Mouse (Mus musculus) spleen, adult 18-20 months (tissue): ENCODE data around the gene Hivep1.

Experiments used
- DNase-seq, 2 experiments: peaks; one replicate each; pipeline ENCODE4 v3.0.0; 2022; ENCODE audit warnings: mixed read lengths in 2 of 2

The Hivep1 gene

DNA sequence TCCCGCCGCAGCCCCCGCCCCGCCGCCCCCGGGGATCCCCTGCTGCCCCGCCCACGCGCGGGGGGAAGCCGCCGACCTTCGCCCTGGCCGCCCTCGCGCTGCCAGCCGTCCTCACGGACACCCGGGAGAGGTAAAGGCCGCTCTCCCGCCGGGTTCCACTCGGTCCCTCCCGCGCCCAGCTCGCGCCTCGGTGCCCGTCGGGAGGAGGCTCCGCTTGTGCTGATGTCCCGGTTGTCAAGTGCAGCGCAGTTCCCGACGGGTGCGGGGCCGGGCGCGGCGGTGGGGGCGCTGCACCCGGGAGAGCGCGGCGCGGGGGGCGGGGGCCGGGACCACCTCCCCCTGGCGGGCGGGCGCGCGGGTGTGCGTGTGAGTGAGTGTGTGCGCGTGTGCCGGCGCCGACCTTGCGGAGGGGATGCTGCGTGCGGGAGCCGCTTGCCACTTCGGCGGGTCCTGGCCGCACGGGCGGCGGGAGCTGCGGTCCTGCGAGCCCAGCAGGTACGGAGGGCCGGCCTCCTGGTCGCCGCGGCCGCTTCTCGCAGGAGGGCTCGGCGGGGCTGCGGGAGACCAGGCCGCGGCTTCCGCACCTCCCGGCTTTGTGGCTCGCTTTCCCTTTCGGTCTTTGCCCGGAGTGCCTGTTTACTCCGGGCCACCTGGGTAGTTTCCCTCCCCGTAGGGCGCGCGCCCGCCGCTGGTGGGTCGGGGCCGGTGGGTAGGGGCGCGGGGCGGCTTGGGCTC lies at the start of gene Hivep1:
TSS of gene Hivep1 (plus strand) at position 61 of the 735 bp plus-strand sequence.
- DNase-seq = peak; percentile 54 to 76

DNA sequence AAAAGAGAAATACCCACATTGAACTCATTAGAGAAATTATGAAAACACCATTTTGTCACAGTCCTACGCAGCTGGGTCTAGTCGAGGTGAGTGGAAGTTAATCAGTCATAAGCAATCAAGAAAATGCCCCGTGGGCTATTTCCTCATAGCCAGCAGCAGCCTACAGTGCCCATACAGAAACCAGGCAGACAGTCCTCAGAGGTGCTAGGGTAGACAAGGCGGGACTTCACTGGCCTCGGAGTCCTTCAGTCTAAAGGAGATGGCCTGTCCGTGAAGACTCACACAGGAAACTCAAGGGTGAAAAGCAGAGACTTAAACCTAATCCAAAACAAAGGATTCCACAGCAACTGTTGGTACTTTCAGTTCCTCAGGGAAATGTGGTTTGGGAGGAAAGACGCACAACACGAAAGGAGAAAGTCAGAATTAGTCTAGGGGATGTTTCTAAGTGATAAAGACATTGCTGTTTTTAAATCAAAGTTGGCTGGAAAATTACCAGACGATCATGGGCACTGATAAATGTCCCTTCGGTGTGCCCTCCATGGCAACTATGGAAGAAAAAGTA lies 36.3 kb upstream of the Hivep1 start:
- no peak for DNase-seq

DNA sequence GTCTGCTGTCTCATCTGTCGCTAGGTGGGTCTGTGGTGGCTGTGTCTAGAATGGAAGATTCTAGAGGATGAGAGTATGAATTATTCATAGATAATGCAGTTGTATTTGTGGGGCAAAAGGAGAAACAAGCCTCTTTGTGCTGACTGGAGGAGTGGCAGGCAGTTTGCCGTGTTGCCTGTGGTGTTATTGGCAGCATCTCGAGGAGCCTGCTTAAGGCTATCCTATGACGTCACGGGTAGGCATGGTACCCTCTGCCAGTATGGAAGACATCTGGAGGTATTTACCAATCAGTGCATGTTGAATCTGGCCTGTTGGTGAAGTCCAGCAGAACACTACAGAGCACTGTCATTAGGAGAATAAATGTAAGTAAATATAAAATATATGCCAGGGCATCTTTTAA lies 35.6 kb upstream of the Hivep1 start:
- DNase-seq = no peak

DNA sequence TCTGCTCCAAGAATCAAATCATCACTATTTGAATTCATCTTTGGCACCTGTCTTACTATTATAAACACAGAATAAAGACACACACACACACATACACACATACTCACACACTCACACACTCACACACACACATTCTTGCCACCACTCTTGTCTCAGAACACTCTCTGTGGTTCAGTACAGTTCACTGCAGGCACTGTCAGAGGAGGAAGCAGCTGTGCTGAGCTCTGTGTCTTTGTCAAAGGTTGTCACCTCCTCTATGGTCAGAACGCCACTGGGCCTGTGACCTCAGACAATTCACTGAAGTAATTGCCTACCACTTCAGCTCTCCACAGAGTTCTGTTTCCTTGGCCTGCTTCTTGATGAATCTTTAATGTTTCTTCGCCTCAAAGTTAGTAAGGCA lies 33.5 kb upstream of the Hivep1 start:
- peak in 1 of 2 experiments; percentile 6 for DNase-seq

DNA sequence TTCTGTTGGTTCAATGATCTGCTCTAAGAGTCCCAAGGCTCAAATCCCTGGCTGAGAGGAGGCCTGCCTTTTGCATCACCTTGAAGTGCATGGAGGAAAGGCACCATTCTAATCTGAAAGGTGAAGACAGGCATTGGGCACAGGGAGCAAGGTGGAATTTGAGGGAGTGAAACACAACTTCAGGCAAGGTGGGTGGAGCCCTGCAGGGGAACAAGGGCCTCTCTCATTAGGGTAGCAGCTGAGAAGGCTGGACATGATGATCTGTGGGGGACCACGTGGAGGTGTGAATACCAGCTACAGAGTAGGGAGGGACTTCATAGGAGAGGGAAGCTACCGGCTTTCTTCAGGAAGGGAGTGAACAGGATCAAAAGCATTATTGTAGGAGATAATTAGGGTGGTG lies 10.6 kb upstream of the Hivep1 start:
- no peak for DNase-seq

DNA sequence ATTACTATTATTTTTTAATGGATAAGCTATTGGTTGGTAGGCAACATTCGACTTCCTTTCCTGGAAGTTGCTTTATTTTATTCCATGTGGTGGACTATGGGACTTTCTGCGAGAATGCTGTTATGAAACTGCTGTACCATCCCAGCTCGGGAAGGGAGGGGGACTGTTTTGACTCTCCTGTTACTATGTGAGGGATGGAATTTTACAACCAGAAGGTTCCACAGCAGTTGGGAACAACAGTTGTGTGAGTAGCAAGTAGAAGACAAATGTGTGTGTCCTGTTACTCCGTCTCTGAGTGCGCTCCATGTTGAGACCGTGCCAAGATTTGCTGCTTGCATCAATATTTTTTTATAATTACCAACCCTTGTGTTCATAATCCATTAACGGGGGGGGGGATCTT lies 8.4 kb upstream of the Hivep1 start:
- no peak for DNase-seq

DNA sequence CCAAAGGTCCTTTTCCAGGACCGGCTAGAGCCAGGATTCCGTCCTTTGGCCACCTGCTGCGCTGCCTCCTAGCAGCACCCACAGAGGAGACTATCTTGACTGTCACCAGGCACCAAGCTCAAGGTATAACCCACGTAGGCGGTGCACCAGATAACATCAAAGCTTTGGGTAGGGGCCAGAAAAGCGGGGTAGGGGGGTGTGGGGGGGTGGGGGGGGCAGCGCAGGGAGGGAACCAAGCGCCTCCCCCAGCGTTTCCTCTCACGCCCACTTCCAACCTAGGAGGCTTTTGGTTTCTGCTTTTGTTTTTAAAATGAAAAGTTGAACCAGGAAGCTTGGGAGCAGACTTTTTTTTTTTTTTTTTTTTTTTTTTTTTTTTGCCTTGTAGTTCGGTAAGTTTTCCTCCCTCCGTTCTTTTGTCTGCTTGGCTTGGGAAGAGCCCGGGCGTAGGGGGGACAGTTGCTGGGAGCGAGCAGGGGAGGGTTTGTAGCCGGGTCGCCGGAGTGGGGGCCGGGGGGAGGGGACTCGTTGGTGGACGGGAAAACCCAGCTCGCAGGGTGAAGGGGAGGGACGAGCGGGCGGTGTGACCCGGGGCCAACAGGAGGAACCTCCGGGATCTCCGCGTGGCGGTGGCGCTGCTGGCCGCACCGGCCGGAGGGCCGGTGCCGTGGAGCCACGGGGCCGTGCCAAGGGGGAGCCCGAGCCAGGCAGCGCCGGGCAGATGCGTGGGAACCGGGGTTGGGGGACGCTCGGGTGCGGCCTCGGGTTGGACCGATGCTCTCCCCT lies 2.6 kb upstream of the Hivep1 start:
- DNase-seq = peak; percentile 61 to 65

DNA sequence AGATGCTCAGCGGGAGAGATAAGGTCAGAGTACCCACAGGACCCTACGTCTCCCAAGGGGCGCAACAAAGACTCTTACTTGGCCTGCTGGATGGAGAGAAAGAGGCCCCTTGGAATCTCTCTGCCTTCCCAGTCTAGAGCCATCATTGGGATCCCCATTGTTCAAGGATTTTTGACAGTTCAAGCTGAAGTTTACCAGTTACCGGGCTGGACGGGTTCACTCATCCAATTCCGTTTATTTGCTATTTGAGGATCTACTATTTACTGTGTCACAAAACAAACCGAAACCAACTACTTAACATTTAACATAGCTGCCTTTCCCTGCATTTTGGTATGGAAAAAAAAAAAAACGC lies 2.1 kb upstream of the Hivep1 start:
- DNase-seq = no peak

DNA sequence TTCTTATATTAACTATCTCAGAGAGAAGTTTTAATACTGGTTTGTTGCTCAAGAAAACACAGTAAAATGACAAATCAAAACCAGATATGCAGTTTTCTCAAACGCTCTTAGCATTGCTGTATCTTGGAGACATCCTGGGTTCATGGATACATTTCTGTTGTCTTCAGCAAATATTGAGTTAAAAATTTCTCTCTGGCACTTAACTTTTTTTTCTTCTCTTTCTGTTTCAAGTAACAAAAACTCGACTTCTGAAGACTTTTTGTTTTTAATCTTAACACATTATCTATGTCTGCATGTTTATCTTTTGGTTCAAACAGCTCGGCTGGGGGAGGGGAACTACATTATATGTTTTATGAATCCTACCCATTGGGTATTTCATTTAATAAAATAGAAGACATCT lies 1.7 kb upstream of the Hivep1 start:
- DNase-seq = no peak

DNA sequence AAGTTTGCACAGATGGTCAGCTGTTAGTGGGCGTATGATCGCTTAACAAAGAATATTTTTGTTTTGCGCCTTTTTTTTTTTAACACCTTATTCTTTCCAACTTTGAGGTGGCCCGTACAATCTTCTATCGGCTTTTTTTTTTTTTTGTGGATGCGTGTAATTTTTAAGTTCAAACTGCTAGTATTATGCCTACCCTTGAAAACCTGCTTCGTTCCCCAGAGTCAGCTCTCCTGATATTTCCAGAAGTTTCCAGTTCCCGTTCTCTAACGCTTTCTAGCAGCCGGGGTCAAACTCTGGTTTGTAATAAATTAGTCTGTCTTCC lies 980 bp upstream of the Hivep1 start:
- DNase-seq = no peak

DNA sequence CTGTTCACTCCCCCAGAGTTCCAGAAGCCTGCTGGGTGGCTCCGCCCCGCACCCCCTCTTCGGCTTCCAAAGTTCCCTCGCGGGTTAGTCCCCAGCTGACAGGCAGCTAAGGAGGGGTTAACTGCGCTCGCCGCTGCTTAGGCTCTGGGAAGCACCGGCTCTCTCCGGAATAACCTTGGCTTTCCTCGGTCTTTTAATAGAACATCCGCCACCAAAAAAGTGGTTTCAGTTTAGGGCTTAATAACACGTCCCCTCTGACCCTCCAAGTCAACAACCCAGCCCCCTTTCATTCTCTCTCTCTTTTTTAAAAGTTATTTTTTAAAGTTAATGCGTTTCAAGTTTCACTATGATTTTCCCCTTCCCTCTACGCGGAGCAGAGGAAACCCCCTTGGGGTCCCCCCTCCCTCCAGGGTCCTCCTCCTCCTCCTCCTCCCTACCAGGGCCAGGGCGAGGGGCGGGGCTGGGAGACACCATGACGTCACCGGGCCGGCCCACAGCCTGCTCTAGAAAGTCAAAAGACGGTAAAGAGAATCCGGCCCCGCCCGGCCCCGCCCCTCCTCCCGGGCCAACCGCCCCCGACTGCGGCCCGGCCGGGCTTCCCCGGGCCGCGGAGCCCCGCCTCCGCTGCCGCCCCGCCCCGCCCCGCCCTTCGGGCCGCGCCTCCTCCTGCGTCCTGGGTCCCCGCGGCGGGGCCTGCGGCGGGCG lies 467 bp upstream of the Hivep1 start:
- peak; percentile 98 to 99 for DNase-seq

DNA sequence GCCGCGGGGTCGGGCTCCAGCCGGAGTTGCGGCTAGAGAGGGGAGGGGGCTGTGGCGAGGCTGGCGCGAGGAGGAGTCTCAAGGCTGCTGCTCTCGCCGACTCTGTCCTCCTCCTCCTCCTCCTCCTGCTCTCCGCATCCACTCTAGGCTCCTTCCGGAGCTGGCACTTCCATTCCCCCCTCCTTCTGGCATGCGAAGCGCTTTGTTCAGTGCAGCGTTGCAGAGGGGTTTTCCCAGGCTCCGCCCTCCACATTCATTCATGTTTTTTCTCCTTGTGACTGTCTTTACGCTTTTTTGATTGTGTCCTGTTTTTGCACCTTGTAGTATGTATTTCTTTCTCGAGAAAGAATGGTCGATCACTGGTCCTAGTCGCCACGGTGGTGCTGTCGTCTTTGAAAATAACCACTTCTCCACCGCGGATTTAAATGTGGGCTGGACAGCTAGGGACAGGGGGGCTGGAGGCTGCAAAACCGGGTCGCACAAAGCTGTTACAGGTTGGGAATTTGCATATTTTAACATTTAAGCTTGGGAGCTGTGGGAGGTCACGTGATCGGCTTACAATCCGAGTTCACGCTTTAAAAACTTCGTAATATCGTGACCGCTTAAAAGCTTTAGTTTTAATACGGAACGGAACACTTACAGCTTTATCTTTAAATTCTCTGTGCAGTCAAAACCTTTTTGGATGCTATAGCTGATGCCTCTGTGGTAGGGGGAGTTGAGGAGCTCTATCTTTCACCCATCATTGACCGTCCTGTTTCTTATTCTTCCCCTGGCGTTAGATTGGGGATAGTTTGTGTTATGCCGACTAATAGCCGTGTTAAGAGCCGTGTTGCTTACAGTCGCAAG lies 1.1 kb downstream of the Hivep1 start:
- DNase-seq = peak; percentile 57 to 67

DNA sequence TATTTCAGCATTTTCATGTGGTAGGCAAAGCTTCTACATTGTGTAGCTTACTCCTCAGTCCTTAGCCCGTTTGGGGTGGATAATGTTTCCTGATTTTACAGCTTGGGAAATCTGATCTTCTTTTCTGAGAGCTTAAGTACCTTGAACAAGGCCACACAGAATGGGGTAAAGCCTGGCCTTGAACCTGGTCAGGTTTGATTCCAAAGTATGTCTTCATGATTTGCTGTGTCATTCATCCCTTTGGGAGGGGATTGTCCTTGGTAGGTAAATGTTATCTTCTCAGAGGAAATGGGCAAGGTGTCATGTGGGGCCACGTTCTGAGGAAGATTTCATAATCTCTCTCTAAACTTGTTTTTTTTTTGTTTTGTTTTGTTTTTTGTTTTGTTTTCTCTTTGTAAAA lies 1.8 kb downstream of the Hivep1 start:
- no peak for DNase-seq

DNA sequence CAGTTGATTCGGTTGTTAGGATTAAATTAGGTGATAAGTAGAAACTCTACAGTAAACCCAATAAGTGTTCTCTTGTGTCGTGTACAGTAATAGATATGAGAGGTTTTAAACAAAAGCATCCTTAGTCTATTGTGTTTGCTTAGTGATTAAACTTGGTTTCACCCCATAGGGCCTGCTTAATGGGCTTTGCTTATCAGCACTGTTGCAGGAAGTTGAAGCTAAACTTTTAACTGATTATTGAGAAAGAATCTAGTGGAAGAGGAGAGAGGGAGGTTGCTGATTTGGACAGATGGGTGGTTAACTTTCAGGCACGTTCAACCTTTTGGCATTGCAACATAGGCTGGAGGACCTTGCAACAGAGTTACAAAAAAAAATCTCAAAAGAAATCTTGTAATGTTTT lies 2.3 kb downstream of the Hivep1 start:
- DNase-seq = no peak

DNA sequence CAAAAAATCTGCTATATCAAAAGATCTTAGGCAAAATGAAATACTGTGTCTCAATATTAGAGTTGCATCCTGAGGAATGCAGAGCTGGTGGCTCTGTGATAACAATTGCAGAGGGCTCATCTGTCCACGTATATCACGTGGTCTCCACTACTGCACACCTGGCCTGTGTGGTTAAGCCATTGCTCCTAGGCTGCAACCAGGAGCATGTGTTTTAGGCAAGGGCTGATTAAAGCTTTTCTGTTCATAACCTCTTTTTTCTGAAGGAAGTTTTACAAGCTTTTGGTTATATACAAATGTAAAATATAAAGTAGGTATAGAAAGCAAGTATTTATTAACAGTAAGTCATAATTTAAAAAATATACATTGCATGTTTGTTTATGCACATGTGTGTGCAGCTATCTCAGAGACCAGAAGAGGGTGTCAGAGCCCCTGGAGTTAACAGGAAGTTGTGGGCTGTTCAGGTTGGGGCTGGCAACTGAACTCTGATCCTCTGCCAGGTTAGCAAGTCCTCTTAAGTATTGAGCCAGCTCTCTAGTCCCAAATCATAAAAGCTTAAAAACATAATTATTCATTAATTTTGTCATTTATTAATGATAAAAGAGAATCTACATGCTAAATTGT lies 5.0 kb downstream of the Hivep1 start:
- DNase-seq = no peak

DNA sequence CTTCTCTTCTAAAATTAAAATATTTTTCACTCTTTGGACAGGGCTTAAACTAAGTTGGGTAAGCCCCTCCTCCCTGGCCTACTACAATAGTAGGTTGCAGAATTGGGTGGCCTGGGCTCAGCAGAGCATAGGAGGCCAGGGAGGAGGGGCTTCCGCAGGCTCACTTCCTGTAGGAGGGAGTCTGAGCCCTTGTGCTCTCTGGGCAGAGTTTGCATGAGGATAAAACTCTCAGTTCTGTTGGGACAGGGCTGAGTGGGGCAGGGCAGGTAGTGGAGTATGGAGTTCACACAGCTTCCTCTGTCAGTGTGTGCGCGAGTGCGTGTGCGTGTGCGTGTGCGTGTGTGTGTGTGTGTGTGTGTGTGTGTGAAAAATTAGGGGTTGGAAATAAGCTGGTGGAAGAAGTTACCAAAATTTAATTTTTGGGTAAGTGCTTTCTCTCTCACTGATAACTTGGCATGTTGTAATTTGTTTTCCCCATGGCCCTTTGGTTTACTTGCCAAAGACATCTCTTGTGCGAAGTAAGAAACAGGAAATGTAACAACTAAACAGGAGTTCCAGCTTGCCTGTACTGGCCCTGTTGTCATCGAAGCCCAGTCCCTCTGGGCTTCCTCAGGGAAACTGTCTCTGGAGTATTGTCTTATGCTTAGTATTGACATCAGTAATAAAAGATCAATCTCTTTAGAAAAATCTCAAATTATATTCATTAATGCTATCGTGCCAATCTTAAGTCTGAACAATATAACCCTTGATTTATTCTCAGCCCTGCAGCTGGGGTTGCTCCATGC lies 9.2 kb downstream of the Hivep1 start:
- peak; percentile 46 to 47 for DNase-seq

DNA sequence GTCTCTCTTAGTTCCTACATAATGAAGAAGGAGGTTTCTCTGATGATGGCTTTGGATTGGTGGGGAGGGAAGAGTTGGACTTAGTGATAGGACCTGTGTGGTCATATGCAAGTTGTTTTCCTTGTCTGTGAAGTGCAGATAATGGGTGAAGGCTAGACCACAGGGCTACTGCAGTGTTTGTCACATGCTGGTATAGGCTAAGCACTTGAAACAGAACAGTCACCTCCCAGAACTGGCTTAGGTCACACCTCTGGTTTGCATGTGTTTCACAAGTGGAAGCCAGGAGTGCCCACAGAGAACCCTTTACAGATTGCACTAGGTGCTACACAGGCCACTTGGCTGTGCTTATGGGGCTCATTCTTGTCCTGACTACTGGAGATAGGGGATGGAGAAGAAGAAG lies 12.4 kb downstream of the Hivep1 start:
- DNase-seq = no peak

DNA sequence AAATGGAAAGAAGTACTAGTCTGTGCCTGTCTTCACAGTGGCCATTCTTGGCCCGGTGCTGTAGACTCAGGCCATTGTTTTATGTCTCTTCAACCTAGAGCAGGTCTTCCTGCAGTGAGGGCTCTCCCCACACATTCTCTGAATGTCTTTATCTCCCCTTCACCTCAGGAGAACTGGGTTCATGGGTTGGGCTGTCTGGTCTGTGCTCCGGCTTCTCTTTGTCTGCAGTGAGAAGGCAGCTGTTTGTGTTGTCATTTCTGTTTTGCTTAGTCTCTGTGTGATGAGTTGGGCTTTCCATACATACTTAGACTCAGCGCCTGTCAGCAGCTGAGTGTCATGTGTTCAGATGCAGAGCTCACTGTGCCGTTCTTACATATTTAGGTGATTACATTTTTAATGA lies 18.4 kb downstream of the Hivep1 start:
- no peak for DNase-seq

DNA sequence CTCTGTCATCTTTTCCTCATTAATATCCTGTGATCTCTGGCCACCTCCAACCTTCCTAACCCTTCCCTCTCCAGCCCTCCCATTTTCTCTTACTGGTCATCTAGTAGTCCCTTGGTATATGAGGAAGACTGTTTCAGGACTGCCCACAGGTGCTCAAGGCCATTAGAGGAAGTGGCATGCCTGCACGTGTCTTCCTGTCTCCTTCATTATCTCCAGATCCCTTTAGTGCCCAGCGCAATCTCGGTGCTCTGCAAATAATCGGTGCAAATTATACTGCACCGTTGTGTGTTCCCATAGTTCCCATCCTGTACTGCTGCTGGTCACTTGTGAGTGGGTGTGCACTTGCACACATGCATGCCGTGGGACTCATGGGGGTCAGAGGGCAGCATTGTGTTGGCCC lies 19.2 kb downstream of the Hivep1 start:
- DNase-seq = no peak

DNA sequence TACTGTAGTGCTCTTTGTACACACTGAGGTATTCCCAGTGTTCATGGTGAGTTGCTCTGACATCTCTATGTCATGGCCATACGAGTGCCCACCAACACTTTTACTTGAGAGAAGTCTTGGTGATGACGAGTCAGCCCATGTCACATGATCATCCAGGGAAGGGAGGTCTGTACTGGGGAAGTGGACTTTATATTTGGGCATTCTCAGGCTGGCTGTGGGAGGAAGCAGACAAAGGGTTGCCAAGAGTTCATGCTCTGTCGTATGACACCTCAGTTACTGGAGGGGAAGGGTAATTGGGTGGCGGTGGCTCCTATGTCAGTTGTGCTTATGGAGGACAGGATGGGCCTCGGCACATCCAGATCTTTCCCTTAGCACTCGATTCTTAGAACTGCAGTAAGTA lies 21.5 kb downstream of the Hivep1 start:
- no peak for DNase-seq

DNA sequence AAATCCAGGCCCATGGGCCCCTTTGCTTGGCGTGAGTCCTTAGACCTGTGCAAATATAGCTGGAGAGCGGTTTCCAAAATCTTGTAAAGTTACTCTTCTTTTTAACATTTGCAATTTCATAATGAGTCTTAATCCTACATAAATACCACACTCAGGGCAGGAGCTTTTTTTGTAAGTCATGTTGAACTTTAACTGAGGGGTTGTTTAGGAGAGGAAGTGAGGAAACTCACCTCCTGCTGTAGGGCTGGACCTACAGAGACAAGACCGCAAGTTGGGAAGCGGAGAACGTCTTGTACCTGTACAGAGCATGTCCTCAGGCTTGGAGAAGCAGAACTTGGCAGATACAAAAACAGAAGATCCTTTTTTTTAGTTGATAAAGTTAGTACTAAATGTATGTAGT lies 23.7 kb downstream of the Hivep1 start:
- no peak for DNase-seq
